9 mouse cellular contexts compared by ENCODE assay signal in genomic region chr5:65950236-65950635, GRCm38 (mm10). TPM values are rescaled to one million over a fixed set of nuclear protein-coding genes. Genes with fewer than 3 reads are reported as not detected.
A peak's percentile ranks its signal among the peaks of the same experiment; 100 is the strongest.
DNase-seq lines count a peak whose midpoint lies in the region; ATAC-seq and TF ChIP-seq lines count a peak whose summit lies in the region.
"Had no signal": no experiment of that assay in that cellular context is flagged by ENCODE, and none has a peak within 500 bp of the region (broad histone marks: within the 10 kb centered on the region; RNA-seq: fewer than 3 reads in every experiment).

No protein-coding gene starts in this region.

- peak; percentile 26 for DNase-seq in lung, postnatal 25 days (ENCODE audit: low spot score)
- no peak for DNase-seq in lung, postnatal 10 days
- peak; percentile 93 for DNase-seq in embryonic facial prominence, embryonic 14.5 days (ENCODE audit: low spot score)
- no peak for DNase-seq in cerebellum, adult 9-10 months
- DNase-seq in heart, postnatal 36 days = no peak
- no peak for DNase-seq in cerebellum, adult 2 months

- no peaks in the 10 kb centered on the region for H3K27me3 ChIP-seq in embryonic facial prominence, embryonic 14.5 days (replicated peaks; ENCODE audit: control insufficient read depth, insufficient read depth, low read length)
- no peaks in the 10 kb centered on the region for H3K27me3 ChIP-seq in kidney, embryonic 14.5 days (ENCODE audit: control insufficient read depth, insufficient read depth, low read length)
- H3K27me3 ChIP-seq in midbrain, embryonic 12.5 days = no peaks in the 10 kb centered on the region
- H3K27me3 ChIP-seq in cerebellum, adult 2 months (ENCODE audit: control insufficient read depth, insufficient read depth, low read length) = no peaks in the 10 kb centered on the region

- no peak overlapping the region for H3K4me3 ChIP-seq in embryonic facial prominence, embryonic 14.5 days (ENCODE audit: low read depth, low read length)
- no peak overlapping the region for H3K4me3 ChIP-seq in kidney, embryonic 14.5 days (ENCODE audit: low read length)
- peak overlapping the region; percentile 7; the same call in 1 of the 2 replicates for H3K4me3 ChIP-seq in midbrain, embryonic 12.5 days
- no peak overlapping the region for H3K4me3 ChIP-seq in cerebellum, adult 2 months (replicated peaks; ENCODE audit: insufficient read depth, low read depth, low read length)

- 33% methylated on average over 6 of the region's 6 CpGs for WGBS in embryonic facial prominence, embryonic 14.5 days
- 29% methylated on average over 6 of the region's 6 CpGs for WGBS in kidney, embryonic 14.5 days
- 12% methylated on average over 6 of the region's 6 CpGs for WGBS in midbrain, embryonic 12.5 days
- 8% methylated on average over 6 of the region's 6 CpGs for WGBS in cerebellum, adult 2 months

- H3K9ac ChIP-seq in embryonic facial prominence, embryonic 14.5 days (ENCODE audit: low read depth, low read length) = no peak overlapping the region
- H3K9ac ChIP-seq in kidney, embryonic 14.5 days (ENCODE audit: low read depth, low read length) = no peak overlapping the region
- H3K9ac ChIP-seq in midbrain, embryonic 12.5 days (replicated peaks) = peak overlapping the region; percentile 29; the same call in 1 of the 2 replicates

- no peaks in the 10 kb centered on the region for H3K9me3 ChIP-seq in embryonic facial prominence, embryonic 14.5 days (ENCODE audit: control insufficient read depth, low read length)
- no peaks in the 10 kb centered on the region for H3K9me3 ChIP-seq in kidney, embryonic 14.5 days (ENCODE audit: control insufficient read depth, low read length)
- H3K9me3 ChIP-seq in midbrain, embryonic 12.5 days = no peaks in the 10 kb centered on the region

- TF ChIP-seq POLR2A in cerebellum, adult 2 months (IDR thresholded peaks at IDR 0.05; ENCODE audit: borderline replicate concordance, insufficient read depth, low read length) = no peak

- no peak for TF ChIP-seq CTCF in cerebellum, adult 2 months (IDR thresholded peaks at IDR 0.05; ENCODE audit: borderline replicate concordance, insufficient read depth, low read depth, low read length)

- peaks cover 6% of the 10 kb centered on the region for H3K4me1 ChIP-seq in embryonic facial prominence, embryonic 14.5 days (ENCODE audit: control insufficient read depth, insufficient read depth, low read length)
- no peaks in the 10 kb centered on the region; the same call in 1 of the 2 replicates for H3K4me1 ChIP-seq in kidney, embryonic 14.5 days (ENCODE audit: control insufficient read depth, insufficient read depth, low read length)
- peaks cover 17% of the 10 kb centered on the region for H3K4me1 ChIP-seq in midbrain, embryonic 12.5 days
- no peaks in the 10 kb centered on the region for H3K4me1 ChIP-seq in cerebellum, adult 2 months (ENCODE audit: control insufficient read depth, insufficient read depth, low read length)

- intact Hi-C loops in heart, postnatal 36 days (cut with DNase I) = no loop called here

- no peaks in the 10 kb centered on the region for H3K36me3 ChIP-seq in embryonic facial prominence, embryonic 14.5 days (ENCODE audit: control insufficient read depth, insufficient read depth, low read length)
- no peaks in the 10 kb centered on the region for H3K36me3 ChIP-seq in kidney, embryonic 14.5 days (ENCODE audit: control insufficient read depth, insufficient read depth, low read length)
- no peaks in the 10 kb centered on the region for H3K36me3 ChIP-seq in midbrain, embryonic 12.5 days

- peak overlapping the region; percentile 35 for H3K4me2 ChIP-seq in embryonic facial prominence, embryonic 14.5 days (ENCODE audit: low read depth, low read length)
- peak overlapping the region; percentile 18; the same call in 1 of the 2 replicates for H3K4me2 ChIP-seq in kidney, embryonic 14.5 days (replicated peaks; ENCODE audit: low read depth, low read length)
- H3K4me2 ChIP-seq in midbrain, embryonic 12.5 days (replicated peaks) = peak overlapping the region; percentile 46

- peak overlapping the region; percentile 75 for H3K27ac ChIP-seq in embryonic facial prominence, embryonic 14.5 days (replicated peaks; ENCODE audit: low read depth, low read length)
- H3K27ac ChIP-seq in kidney, embryonic 14.5 days (ENCODE audit: low read depth, low read length) = peak overlapping the region; percentile 48; the same call in 1 of the 2 replicates
- H3K27ac ChIP-seq in midbrain, embryonic 12.5 days (replicated peaks) = peak overlapping the region; percentile 95
- no peak overlapping the region for H3K27ac ChIP-seq in cerebellum, adult 2 months (ENCODE audit: insufficient read depth, low read length)

- peak; percentile 79 for ATAC-seq in embryonic facial prominence, embryonic 14.5 days (ENCODE audit: low read depth)
- no peak for ATAC-seq in kidney, embryonic 14.5 days (ENCODE audit: low FRiP score, low TSS enrichment)
- peak; percentile 90 for ATAC-seq in midbrain, embryonic 12.5 days (ENCODE audit: low FRiP score, low read depth)

RNA-seq across cellular contexts. Expression of gene Chrna9, which starts 15.5 kb away (rescaled TPM):
- 1.00 and 2.2 TPM in 2 replicates for polyA plus RNA-seq in embryonic facial prominence, embryonic 14.5 days (2014; fragmentation: Nextera tagmentation; extraction: Ambion mirVana)
- 0.53 and 0.71 TPM in 2 replicates for polyA plus RNA-seq in kidney, embryonic 14.5 days (2014; fragmentation: Nextera tagmentation; extraction: Ambion mirVana)
- polyA plus RNA-seq in midbrain, embryonic 12.5 days (2016; fragmentation: Nextera tagmentation; extraction: Ambion mirVana) = not detected in 2 replicates
- total RNA-seq in heart, postnatal 36 days (2021) = not detected
- not detected in 2 replicates for polyA plus RNA-seq in cerebellum, adult 2 months (2012; rRNA removed)
- total RNA-seq: layer of hippocampus, adult 18-20 months had no signal

RNA-seq across cellular contexts. Expression of gene 9130230L23Rik, which starts 53.8 kb away (rescaled TPM):
- 0.20 and 0.45 TPM in 2 replicates for polyA plus RNA-seq in embryonic facial prominence, embryonic 14.5 days (2014; fragmentation: Nextera tagmentation; extraction: Ambion mirVana)
- 0.38 and 0.40 TPM in 2 replicates for polyA plus RNA-seq in kidney, embryonic 14.5 days (2014; fragmentation: Nextera tagmentation; extraction: Ambion mirVana)
- polyA plus RNA-seq in midbrain, embryonic 12.5 days (2016; fragmentation: Nextera tagmentation; extraction: Ambion mirVana) = not detected in 2 replicates
- total RNA-seq in heart, postnatal 36 days (2021) = not detected
- not detected in 2 replicates for polyA plus RNA-seq in cerebellum, adult 2 months (2012; rRNA removed)
- total RNA-seq: layer of hippocampus, adult 18-20 months had no signal

Comparison
In these comparisons a context has a peak if more than half of its experiments do, and no peak if none do; other contexts are left out.
1. DNase-seq: peak in lung, postnatal 25 days (single experiment) and embryonic facial prominence, embryonic 14.5 days (single experiment); none in lung, postnatal 10 days (single experiment), cerebellum, adult 9-10 months (single experiment), heart, postnatal 36 days (0 of 2) and cerebellum, adult 2 months (0 of 2).
2. Peak in every context shown above with its lines, with median percentiles within 50 percentile points of each other: H3K4me2 ChIP-seq.